Mouse (Mus musculus): ENCODE measurements around the gene Sart3. TPM values are rescaled to one million over a fixed set of nuclear protein-coding genes. Genes with fewer than 3 reads are reported as not detected.
A peak's percentile ranks its signal among the peaks of the same experiment; 100 is the strongest.
"Not testable (repeated sequence)": the region's sequence is repeated elsewhere in the genome, so short reads cannot be mapped to it uniquely, and the experiment has no call there.

Sart3 gene
- 52.0 and 54.4 TPM in 2 replicates for polyA plus RNA-seq (2014; fragmentation: Nextera tagmentation; extraction: Ambion mirVana)

- peak; percentile 93 for DNase-seq (ENCODE audit: low spot score)
- Histone ChIP-seq H3K27me3 (replicated peaks; ENCODE audit: control insufficient read depth, insufficient read depth, low read length) (no peaks in the 10 kb centered on the region), H3K27ac (ENCODE audit: low read depth, low read length) (peak within 1 kb of the TSS; percentile 96), H3K9ac (ENCODE audit: low read depth, low read length) (peak within 1 kb of the TSS; percentile 95), H3K4me2 (peak within 1 kb of the TSS; percentile 94), H3K36me3 (ENCODE audit: control insufficient read depth, insufficient read depth, low read length) (peaks cover 18% of the 10 kb centered on the region), H3K9me3 (ENCODE audit: control insufficient read depth, low read length) (no peaks in the 10 kb centered on the region), H3K4me1 (replicated peaks; ENCODE audit: control insufficient read depth, insufficient read depth, low read length) (peaks cover 13% of the 10 kb centered on the region), H3K4me3 (ENCODE audit: low read depth, low read length) (peak within 1 kb of the TSS; percentile 99)
- 0% methylated on average over 45 of the region's 49 CpGs for WGBS
- peak; percentile 81 for ATAC-seq (replicated peaks; ENCODE audit: low FRiP score)
Measured at GRCm38 (mm10) chr5:113772450-113772895, at the start of gene Sart3, which contains the start of gene Iscu. TSS of gene Sart3 (minus strand) at chr5:113772510. TSS of gene Iscu (plus strand) at chr5:113772748.

- H3K27ac ChIP-seq (ENCODE audit: low read depth, low read length): no peak overlapping the region
- DNase-seq (ENCODE audit: low spot score): no peak
- ATAC-seq (replicated peaks; ENCODE audit: low FRiP score): no peak
- H3K27me3 ChIP-seq (replicated peaks; ENCODE audit: control insufficient read depth, insufficient read depth, low read length): no peaks in the 10 kb centered on the region
- H3K36me3 ChIP-seq (ENCODE audit: control insufficient read depth, insufficient read depth, low read length): no peaks in the 10 kb centered on the region
- H3K4me2 ChIP-seq: no peak overlapping the region
- H3K4me1 ChIP-seq (replicated peaks; ENCODE audit: control insufficient read depth, insufficient read depth, low read length): peaks cover 4% of the 10 kb centered on the region
- WGBS: 75% methylated on average over 14 of the region's 14 CpGs
- H3K9me3 ChIP-seq (ENCODE audit: control insufficient read depth, low read length): no peaks in the 10 kb centered on the region
- no peak overlapping the region for H3K4me3 ChIP-seq (ENCODE audit: low read depth, low read length)
- H3K9ac ChIP-seq (ENCODE audit: low read depth, low read length): no peak overlapping the region
Measured at GRCm38 (mm10) chr5:113818572-113818971, 46.3 kb upstream of the Sart3 start.

- Histone ChIP-seq H3K4me1 (replicated peaks; ENCODE audit: control insufficient read depth, insufficient read depth, low read length) (peaks cover 4% of the 10 kb centered on the region), H3K9me3 (ENCODE audit: control insufficient read depth, low read length) (no peaks in the 10 kb centered on the region), H3K9ac (ENCODE audit: low read depth, low read length) (no peak overlapping the region), H3K27me3 (replicated peaks; ENCODE audit: control insufficient read depth, insufficient read depth, low read length) (no peaks in the 10 kb centered on the region), H3K27ac (ENCODE audit: low read depth, low read length) (no peak overlapping the region), H3K4me2 (no peak overlapping the region), H3K4me3 (ENCODE audit: low read depth, low read length) (no peak overlapping the region), H3K36me3 (ENCODE audit: control insufficient read depth, insufficient read depth, low read length) (no peaks in the 10 kb centered on the region)
- ATAC-seq (replicated peaks; ENCODE audit: low FRiP score) (peak; percentile 56), DNase-seq (ENCODE audit: low spot score) (peak; percentile 83)
- WGBS: 16% methylated on average over 15 of the region's 15 CpGs
Measured at GRCm38 (mm10) chr5:113815638-113816152, 43.4 kb upstream of the Sart3 start.

GRCm38 (mm10) chr5:113815041-113815389, 42.7 kb upstream of the Sart3 start:
- H3K4me2 ChIP-seq: no peak overlapping the region
- whole genome bisulfite sequencing: 53% methylated on average over 11 of the region's 11 CpGs
- H3K4me1 ChIP-seq (replicated peaks; ENCODE audit: control insufficient read depth, insufficient read depth, low read length): peaks cover 4% of the 10 kb centered on the region
- H3K36me3 ChIP-seq (ENCODE audit: control insufficient read depth, insufficient read depth, low read length): no peaks in the 10 kb centered on the region
- H3K27ac ChIP-seq (ENCODE audit: low read depth, low read length): no peak overlapping the region
- ATAC-seq (replicated peaks; ENCODE audit: low FRiP score): no peak
- no peak overlapping the region for H3K4me3 ChIP-seq (ENCODE audit: low read depth, low read length)
- H3K27me3 ChIP-seq (replicated peaks; ENCODE audit: control insufficient read depth, insufficient read depth, low read length): no peaks in the 10 kb centered on the region
- DNase-seq (ENCODE audit: low spot score): no peak
- H3K9ac ChIP-seq (ENCODE audit: low read depth, low read length): no peak overlapping the region
- H3K9me3 ChIP-seq (ENCODE audit: control insufficient read depth, low read length): no peaks in the 10 kb centered on the region

GRCm38 (mm10) chr5:113814111-113815040, 42.1 kb upstream of the Sart3 start:
- ATAC-seq (replicated peaks; ENCODE audit: low FRiP score): no peak

GRCm38 (mm10) chr5:113813608-113814007, 41.3 kb upstream of the Sart3 start:
- DNase-seq (ENCODE audit: low spot score): no peak
- ATAC-seq (replicated peaks; ENCODE audit: low FRiP score): no peak
- WGBS: 20% methylated on average over 9 of the region's 9 CpGs
- no peak overlapping the region for H3K4me3 ChIP-seq (ENCODE audit: low read depth, low read length)
- H3K4me2 ChIP-seq: no peak overlapping the region
- no peak overlapping the region for H3K9ac ChIP-seq (ENCODE audit: low read depth, low read length)
- H3K27me3 ChIP-seq (replicated peaks; ENCODE audit: control insufficient read depth, insufficient read depth, low read length): no peaks in the 10 kb centered on the region
- peaks cover 4% of the 10 kb centered on the region for H3K4me1 ChIP-seq (replicated peaks; ENCODE audit: control insufficient read depth, insufficient read depth, low read length)
- no peak overlapping the region for H3K27ac ChIP-seq (ENCODE audit: low read depth, low read length)
- H3K36me3 ChIP-seq (ENCODE audit: control insufficient read depth, insufficient read depth, low read length): no peaks in the 10 kb centered on the region
- H3K9me3 ChIP-seq (ENCODE audit: control insufficient read depth, low read length): no peaks in the 10 kb centered on the region

More at GRCm38 (mm10) chr5:113814111-113815040, 42.1 kb upstream of the Sart3 start:
- Histone ChIP-seq H3K9ac (ENCODE audit: low read depth, low read length) (no peak overlapping the region), H3K27ac (ENCODE audit: low read depth, low read length) (no peak overlapping the region), H3K4me1 (replicated peaks; ENCODE audit: control insufficient read depth, insufficient read depth, low read length) (peaks cover 4% of the 10 kb centered on the region), H3K4me3 (ENCODE audit: low read depth, low read length) (no peak overlapping the region), H3K9me3 (ENCODE audit: control insufficient read depth, low read length) (no peaks in the 10 kb centered on the region), H3K27me3 (replicated peaks; ENCODE audit: control insufficient read depth, insufficient read depth, low read length) (no peaks in the 10 kb centered on the region), H3K4me2 (no peak overlapping the region), H3K36me3 (ENCODE audit: control insufficient read depth, insufficient read depth, low read length) (no peaks in the 10 kb centered on the region)
- no peak for DNase-seq (ENCODE audit: low spot score)
- 37% methylated on average over 27 of the region's 27 CpGs for WGBS

DNA sequence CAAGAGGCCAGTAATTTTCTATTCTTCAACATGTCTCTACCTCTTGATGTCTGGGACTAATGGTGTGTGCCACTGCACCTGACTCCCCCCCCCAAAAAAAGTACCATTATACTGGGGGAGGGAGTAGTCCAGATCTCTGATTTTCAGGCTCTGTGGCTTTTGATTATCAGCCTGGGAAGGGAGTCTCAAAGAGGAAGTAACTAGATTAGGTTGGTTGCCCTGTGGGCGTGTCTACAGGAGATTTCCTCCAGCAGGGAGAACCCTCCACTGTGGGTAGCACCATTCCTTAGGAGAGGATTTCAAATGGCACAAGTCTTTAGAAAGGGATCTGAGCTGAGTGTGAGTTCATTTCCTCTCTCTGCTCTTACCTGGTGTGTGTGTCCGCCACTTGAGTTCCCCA, 40.3 kb upstream of the Sart3 start:
- no peaks in the 10 kb centered on the region for H3K36me3 ChIP-seq (ENCODE audit: control insufficient read depth, insufficient read depth, low read length)

GRCm38 (mm10) chr5:113811824-113812420, 39.6 kb upstream of the Sart3 start:
- not testable (repeated sequence) for H3K36me3 ChIP-seq (ENCODE audit: control insufficient read depth, insufficient read depth, low read length); H3K4me3 ChIP-seq (ENCODE audit: low read depth, low read length); H3K27me3 ChIP-seq (replicated peaks; ENCODE audit: control insufficient read depth, insufficient read depth, low read length); DNase-seq (ENCODE audit: low spot score); H3K4me1 ChIP-seq (replicated peaks; ENCODE audit: control insufficient read depth, insufficient read depth, low read length); H3K27ac ChIP-seq (ENCODE audit: low read depth, low read length); H3K9ac ChIP-seq (ENCODE audit: low read depth, low read length); H3K9me3 ChIP-seq (ENCODE audit: control insufficient read depth, low read length); H3K4me2 ChIP-seq; ATAC-seq (replicated peaks; ENCODE audit: low FRiP score)
- WGBS: 18% methylated on average over 11 of the region's 12 CpGs

More for the DNA sequence above, 40.3 kb upstream of the Sart3 start:
- Histone ChIP-seq H3K4me1 (replicated peaks; ENCODE audit: control insufficient read depth, insufficient read depth, low read length) (peaks cover 10% of the 10 kb centered on the region), H3K9ac (ENCODE audit: low read depth, low read length) (no peak overlapping the region), H3K9me3 (ENCODE audit: control insufficient read depth, low read length) (no peaks in the 10 kb centered on the region), H3K27ac (ENCODE audit: low read depth, low read length) (no peak overlapping the region), H3K4me3 (ENCODE audit: low read depth, low read length) (no peak overlapping the region), H3K4me2 (no peak overlapping the region), H3K27me3 (replicated peaks; ENCODE audit: control insufficient read depth, insufficient read depth, low read length) (no peaks in the 10 kb centered on the region)
- no peak for DNase-seq (ENCODE audit: low spot score)
- 69% methylated on average over 2 of the region's 2 CpGs for WGBS
- no peak for ATAC-seq (replicated peaks; ENCODE audit: low FRiP score)

Data from liver, embryonic 11.5 days (tissue).